Mouse (Mus musculus): ENCODE measurements around the gene Setd4.

DNA sequence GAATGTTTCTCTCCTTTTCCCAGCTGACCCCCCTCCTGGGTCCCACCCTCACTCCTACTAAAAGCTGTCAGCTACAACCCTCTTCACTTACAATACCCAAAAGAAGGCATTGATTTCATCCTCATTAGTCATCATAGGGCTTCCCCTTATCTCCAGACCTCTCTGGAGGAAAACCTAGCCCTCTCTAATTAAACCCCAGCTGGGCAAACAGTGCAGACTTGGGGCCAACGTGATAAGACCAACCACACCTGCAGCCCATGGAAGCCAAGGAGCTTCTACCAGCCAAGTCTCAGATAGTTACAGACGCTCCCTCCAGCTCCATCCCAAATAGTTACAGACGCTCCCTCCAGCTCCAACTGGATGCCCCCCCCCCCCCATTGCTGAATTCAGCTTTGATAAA lies 64.0 kb downstream of the Setd4 start:
- TF ChIP-seq CTCF (IDR thresholded peaks at IDR 0.05; ENCODE audit: low read depth): no peak
- TF ChIP-seq EP300 (IDR thresholded peaks at IDR 0.05; ENCODE audit: low read depth): no peak

Measured in liver, embryonic 14.5 days (tissue).